Mouse (Mus musculus) CH12F3 (cell line): Measurements from ENCODE around the gene Prkd2.

ENCODE experiments used
- in situ Hi-C: fragments of 300-500 bp; cut with MboI; formaldehyde crosslinking; loops from 2 replicates; pipeline ENCODE4 v1.14.3; 2020; ENCODE audit warnings: low sequenced_read_pairs

The Prkd2 gene

DNA sequence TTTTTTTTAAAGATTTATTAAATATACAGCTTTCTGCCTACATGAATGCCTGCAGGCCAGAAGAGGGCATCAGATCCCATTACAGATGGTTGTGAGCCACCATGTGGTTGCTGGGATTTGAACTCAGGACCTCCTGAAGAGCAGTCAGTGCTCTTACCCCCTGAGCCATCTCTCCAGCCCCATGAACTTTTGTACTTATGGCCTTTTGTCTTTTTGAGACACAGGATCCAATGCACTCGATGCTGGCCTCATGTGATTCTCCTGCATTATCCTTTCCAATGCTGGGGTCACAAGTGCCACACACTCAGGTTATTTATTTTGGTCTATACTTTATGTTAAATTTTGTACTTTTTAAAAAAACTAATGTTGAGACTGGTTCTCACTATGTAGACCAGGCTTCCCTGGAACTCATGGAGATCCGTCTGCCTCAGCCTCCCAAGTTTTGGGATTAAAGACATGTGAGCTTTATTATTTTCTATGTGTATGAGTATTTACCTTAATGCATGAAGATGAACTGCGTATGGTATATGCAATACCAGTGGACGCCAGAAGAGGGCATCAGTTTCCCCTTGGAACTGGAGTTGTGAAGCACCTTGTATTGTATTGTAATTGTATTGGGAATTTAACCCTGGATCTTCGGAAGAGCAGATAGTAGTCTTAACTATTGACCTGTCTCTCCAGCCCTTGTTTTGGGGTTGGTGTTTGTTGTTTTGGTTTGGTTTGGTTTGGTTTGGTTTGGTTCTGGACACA lies 17.4 kb downstream of the Prkd2 start:
- in situ Hi-C loops: no loop called here

DNA sequence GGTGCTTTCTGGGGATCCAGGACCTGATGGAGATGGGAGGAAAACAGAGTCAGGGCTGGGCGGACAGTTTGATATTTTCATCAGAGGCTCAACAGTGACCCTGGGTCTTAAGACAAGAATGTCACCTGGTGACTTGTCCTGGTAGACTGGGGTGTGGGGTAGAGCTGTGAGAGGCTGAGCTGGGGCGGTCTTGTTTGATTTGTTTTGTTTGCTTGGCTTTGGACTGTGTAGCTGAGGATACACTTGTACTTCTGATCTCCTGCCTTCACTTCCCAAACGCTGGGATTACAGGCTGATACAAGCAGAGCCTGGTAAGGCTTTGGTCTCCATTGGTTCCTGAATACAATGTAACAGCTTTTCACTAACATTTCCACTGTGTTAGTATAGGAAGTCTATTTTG lies 24.8 kb downstream of the Prkd2 start:
- in situ Hi-C loops: no loop called here

DNA sequence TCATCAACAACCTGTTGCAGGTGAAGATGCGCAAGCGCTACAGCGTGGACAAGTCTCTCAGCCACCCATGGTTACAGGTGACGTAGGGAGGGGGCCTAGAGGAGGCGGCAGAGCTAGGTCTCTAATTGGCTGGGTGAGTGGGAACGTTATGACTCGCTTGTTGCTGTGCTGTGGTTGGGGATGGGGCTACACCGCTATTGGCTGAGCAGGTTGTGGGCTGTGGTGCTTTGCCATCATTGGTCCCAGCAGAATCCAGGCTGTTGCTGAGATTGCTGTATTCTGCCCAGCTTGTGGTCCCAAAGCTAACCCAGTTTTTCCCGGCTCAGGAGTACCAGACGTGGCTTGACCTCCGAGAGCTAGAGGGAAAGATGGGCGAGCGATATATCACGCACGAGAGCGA lies 26.8 kb downstream of the Prkd2 start:
- in situ Hi-C loops: no loop called here

DNA sequence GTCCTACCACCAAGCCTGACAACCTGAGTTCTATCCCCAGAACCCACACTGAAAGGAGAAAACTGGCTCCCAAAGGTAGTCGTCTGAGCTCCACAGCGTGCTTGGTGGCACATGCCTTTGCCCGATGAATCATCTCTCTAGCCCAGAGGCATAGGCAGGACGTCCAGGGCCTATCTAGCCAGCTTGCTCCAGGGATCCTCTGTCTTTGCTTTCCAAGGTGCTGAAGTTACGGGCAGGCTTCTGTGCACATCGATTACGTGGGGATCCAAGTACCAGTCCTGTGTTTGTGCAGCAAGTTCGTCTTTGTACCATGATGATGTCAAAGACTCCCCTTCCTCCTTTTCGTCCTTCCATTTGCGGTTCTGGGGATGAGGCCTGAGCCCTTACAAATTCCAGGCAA lies 28.9 kb downstream of the Prkd2 start:
- in situ Hi-C loops: no loop called here

DNA sequence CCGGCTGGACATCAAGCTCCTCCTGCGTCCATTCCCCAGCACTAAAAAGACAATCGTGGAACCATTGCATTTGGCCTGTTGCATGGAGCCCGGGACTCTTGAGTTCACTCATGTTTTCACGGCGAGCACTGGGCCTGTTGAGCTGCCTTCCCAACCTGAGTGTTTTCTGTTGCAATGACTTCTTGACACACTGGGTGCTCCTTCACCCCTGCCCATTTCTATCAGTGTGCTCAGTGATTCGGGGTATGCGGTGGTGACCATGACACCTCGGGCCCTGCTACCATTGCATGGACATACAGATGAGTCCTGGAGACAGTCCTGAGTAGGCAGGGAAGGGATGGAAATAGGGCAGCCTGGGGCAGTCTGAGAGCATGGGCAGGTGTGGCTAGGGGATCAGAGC lies 29.8 kb downstream of the Prkd2 start:
- in situ Hi-C loops: no loop called here

DNA sequence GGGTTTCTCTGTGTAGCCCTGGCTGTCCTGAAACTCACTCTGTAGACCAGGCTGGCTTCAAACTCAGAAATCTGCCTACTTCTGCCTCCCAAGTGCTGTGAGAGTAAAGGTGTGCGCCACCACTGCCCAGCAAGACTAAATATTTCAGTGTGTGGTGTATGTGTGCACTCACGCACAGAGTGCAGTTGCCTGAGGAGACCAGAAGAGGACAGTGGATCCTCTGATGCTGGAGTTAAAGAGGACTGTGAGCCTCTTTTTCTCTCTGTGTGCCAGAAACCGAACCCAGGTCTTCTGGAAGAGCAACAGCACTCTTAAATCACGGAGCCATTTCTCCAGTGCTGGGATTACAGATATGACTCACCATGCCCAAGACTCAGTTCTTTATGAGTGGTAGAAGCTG lies 30.7 kb downstream of the Prkd2 start:
- in situ Hi-C loops: no loop called here

DNA sequence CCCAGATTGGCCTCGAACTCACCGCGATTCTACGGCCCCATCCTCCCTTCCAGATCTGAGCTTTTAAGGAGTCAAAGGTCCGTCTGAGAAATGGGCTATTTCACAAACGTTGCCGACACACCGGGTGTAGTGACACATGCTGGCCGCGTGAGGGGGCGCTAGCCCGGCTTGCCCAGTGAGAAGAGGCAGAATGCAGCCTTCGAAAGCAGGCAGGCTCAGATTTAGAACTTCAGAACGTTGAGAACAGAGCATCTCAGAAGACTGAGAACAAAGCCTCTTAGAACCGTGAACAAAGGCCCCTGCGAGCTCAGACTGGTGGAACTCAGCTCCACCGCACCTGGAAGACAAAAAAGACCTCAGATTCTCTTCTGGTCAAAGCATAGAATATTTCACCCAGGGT lies 31.5 kb downstream of the Prkd2 start:
- in situ Hi-C loops: no loop called here

DNA sequence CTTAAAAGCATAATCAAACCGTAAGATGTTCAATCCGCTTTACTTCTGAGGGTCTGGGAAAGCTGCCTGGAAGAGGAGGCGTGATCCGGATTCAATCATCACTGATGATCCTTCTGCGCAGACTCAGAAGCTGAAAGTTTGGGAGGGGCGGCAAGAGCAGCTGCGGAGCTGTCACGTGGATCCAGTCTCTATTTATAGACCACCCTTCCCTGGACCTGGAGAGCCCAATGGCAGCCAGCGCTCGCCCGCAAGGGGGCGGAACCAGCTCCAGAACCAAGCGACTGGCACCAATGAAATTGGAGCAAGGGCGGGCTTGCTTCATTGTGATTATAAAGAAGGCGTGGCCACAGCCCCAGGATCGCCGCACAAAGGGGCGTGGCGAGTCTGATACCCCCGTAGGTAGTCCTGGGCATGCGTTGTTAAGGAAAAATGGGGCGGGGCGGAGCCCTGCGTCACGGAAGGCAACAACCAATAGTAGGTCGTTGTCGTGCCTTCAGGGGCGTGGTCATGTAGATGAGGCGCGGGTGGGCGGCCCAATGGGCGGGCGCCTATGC lies 32.1 kb downstream of the Prkd2 start:
- in situ Hi-C loops: no loop called here

DNA sequence AGATGAGACGGTGACA lies 32.4 kb downstream of the Prkd2 start, which contains the start of gene Dact3:
TSS of gene Dact3 (plus strand) at position 8 of the 16 bp plus-strand sequence.
- in situ Hi-C loops: no loop called here

DNA sequence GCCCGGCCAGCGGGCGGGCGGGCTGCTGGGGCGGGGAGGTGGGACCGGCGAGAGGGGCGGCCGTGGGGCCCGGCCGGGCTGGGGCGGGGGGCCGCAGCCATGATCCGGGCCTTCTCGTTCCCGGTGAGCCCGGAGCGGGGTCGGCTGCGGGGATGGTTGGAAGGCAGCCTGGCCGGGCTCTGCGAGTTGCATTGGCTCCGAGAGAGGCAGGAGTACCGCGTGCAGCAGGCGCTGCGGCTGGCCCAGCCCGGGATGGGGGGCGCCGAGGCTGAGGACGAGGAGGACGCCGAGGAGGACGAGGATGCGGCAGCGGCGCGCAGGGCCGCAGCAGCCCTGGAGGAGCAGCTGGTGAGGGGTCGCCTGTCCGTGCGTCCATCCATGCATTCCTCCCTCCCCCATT lies 32.6 kb downstream of the Prkd2 start:
- in situ Hi-C loops: no loop called here

DNA sequence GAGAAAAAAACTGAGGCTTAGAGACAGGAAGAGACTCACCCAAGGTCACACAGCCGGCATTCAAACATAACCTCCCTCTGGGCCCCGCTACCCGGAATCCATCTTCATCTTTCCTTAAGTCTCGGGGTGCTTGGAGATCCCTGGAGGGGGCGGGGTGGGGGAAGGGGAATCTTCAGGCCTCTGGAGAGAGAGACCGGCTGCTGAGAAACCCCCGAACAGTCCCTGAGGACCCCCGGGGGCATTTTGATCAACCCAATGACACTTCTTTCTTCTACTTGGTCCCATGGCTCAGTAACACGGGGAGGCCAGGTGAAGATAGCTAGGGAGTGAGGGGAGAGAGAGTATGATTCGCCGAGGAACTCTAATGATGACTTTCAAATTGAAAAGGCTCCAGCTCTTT lies 33.3 kb downstream of the Prkd2 start:
- in situ Hi-C loops: no loop called here

DNA sequence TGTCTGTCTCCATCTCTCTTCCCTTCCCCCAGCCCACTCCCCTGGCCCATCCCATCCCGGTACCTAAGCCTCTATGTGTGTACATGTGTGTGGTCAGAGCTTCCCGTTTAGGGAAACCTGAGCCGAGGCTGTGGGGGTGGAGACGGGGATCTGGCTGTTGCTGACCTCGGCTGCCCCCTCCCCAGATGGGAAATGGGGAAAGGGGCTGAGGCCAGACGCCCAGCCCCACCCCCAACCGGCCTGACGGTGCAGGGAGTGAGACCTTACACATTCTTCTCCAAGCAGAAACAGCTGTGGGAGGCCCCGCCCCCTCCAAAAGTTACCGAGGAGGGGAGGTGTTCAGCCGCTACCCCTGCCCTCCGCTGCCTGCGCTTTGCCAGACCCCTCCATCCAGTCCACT lies 33.9 kb downstream of the Prkd2 start:
- in situ Hi-C loops: no loop called here

DNA sequence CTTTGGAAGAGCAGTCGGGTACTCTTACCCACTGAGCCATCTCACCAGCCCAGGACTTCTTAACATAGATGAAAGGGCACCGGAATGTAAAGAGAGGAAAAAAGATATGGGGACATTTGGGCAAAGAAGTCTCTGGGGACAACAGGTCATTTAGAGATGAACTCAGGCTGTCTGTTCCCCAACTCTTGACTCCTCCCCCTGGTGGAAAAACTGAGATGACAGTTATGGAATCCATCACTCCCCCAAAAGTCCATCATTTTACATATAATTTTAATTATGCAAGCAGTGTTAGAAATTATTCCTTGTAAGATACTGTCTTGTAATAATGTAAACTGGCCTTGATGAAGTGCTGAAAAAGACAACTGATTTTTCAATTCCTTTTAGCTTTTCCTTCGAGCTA lies 35.0 kb downstream of the Prkd2 start:
- in situ Hi-C loops: no loop called here

DNA sequence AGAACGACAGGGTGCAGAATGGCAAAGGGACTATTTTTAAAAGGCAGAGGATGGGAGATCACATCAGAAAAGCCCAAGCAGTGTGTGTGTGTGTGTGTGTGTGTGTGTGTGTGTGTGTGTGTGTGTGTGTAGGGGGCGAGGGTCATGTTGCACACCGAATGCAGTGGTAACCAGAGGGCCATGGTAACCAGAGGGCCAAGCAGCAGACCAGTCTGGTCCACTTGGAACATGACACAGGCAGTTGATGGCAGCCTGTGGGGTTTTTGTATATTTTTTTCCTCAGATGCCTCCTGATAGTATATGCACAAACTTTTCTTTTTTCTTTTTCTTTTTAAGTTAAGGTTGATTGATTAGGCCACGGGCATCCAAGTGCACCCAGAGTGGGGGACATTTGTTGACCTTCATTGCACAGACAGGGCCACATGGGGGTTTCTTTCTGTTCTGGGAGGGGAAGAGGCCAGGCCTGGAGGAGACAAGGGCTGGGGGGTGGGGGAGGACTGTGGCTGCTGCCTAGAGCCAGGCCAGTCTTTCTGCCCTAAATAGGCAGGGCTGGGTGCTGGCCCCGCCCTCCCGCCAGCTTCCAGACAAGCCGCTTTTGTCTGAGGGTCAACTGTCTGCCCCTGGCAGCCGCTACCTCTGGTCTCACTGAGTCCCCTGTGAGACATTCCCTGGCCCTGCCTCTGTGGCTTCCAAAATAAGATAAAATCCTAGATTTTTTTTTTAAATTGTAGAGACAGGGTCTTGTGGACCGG lies 37.3 kb downstream of the Prkd2 start:
- in situ Hi-C loops: no loop called here

DNA sequence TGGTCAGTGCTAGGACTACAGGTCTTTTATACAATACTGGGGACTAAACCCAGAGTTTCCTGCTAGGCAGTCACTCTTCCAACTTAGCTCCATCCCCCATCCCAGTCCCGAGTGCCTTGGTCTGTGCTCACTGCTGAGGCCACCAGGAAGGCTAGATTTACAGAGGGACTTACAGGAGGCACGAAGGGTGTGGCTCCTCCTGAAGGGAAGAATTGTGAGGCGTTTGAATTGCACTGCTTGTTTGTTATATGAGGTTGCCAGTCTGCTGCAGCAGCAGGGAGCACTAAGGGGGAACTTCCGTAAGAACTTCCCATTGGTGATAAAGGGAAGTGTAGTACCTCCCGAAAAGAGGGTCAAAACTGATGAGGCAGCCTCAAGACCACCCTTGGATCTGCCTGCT lies 37.9 kb downstream of the Prkd2 start:
- in situ Hi-C loops: no loop called here

DNA sequence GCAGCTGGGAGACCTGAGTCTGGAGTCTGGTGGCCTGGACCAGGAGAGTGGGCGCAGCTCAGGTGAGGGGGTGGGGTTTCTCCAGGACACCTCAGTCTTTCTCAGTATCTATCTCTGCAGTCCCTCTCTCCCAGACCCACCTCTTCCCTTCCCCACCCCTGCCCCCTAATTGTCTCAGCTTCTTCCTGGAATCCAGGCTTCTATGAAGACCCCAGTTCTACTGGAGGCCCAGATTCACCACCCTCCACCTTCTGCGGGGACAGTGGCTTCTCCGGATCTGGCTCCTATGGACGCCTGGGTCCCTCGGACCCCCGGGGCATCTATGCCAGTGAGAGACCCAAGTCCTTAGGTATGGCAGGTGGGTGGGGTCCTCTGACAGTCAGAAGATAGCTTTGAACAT lies 40.5 kb downstream of the Prkd2 start:
- in situ Hi-C loops: no loop called here

DNA sequence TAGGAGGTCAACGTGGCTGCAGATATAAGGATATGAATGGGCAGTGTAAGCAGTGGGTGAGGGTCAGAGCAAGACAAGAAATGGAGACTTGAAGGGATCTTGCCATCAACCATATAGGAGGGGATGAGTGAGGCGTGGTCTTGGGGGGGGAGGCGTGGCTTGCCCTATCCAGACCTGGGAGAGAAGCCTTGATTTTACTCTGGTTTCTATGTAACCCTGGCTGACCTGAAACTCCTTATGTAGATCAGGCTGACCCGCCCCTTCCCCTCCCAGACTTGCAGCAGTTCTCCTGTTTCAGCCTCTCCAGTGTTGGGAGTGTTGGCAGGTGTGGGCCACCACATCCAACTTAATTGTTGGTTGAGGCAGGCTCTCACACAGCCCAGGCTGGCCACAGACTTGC lies 41.6 kb downstream of the Prkd2 start:
- in situ Hi-C loops: no loop called here

DNA sequence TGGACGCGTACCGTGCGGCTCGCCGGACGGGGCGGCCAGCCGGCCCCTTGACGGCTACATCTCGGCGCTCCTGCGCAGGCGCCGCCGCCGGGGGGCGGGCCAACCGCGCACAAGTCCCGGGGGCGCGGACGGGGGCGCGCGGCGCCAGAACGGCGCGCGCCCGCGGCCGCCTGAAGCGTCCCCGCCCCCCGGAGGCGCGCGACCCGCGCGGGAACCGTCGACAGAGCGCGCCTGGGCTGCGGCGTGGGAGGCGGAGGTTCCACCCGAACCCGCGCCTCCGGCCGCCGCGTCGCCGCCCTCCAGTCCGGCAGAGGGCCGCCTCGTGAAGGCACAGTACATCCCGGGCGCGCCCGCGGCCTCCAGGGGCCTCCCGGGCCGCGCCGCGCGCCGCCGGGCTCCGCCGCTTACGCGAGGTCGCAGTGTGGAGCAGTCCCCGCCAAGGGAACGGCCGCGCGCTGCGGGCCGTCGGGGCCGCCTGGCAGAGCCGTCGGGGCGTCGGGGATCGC lies 42.6 kb downstream of the Prkd2 start:
- in situ Hi-C loops: no loop called here

DNA sequence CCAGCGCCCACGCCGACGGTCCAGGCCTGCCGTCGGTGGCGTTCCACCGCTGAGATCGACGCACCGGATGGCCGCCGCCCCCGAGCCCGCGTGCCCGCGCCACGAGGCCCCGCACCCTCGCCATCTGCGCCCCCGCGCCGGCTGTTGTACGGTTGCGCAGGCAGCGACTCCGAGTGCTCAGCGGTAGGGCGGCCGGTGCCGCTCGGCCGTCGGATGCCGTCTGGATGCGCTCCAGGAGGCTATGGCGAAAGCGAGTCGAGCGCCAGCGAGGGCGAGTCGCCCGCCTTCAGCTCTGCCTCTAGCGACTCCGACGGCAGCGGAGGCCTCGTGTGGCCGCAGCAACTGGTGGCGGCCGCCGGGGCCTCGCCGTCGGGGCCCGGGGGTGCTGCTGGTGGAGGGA lies 43.2 kb downstream of the Prkd2 start:
- in situ Hi-C loops: no loop called here

DNA sequence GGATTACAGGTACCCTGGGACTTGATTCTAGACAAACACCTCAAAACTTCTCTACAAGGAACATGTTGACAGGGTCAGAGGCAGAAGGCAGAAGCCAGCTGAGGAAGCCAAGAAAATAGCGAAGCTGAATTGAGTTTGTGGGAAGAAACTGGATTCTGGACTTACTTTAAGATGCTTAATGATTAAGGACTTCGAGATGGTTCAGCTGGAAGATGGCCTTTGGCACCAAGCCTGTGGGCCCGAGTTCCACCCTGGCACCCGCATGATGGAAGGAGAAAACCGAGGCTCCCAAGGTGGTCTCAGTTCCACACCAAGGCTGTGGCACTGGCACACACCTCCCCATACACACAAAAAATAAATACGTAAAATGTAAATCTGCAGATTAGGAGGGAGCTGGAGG lies 47.8 kb downstream of the Prkd2 start:
- in situ Hi-C loops: no loop called here

DNA sequence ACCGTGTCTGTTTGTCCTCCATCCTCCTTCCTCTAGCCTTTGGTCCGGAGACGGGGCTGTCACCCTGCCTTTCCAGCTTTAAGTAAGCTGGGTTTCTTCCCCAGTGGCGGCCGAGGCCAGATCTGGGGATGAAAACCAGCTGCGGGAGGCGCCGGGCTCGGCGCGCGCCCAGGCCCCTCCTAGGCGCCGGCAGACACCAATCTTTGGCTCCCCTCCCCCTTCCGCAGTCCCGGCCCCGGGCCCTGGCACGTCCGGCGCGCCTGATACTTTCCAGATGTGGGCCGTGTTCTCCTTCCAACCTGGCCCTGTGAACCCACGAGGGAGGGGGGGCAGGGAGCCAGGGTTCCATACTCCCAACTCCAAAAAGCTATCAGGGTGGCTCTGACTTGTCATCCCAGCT lies 48.2 kb downstream of the Prkd2 start:
- in situ Hi-C loops: no loop called here

DNA sequence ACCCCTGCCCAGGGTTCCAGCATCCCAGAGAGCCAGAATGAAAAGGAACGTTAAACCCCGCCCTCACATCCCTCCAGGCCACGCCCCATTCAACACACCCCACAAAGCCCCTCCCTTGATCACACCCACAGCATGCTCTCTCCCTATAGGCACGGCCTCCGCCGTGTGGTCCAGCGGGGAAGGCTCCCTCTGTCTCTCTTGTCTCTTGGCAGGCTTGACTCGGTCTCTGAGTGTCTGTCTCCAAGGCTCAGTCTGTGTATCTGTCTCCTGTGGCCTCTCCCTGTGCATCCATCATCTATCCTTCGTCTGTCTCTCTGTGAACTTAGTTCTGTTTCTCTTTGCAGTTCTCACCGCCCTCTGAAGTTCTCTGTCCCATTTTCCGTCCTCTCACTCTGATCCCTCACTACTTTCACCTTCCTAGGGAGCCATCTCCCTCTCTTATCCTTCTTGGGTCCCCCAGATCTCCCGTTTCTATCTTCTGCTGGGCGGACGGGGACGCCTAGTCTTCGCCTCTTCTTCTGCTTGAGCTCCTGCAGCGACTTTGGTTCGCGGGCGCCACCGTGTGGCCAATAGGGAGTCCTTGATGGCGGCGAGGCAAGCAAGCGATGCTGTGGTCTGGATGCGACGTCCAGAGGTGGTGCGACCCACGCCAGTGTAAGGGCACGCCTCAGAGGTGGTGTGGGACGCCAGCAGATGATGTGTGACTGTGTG lies 49.1 kb downstream of the Prkd2 start, which contains the start of gene Gng8:
TSS of gene Gng8 (plus strand) at position 146 of the 711 bp plus-strand sequence.
- in situ Hi-C loops: no loop called here
